Mouse (Mus musculus) kidney, embryonic 14.5 days (tissue): ENCODE results near the gene Bpifb5. TPM values are rescaled to one million over a fixed set of nuclear protein-coding genes. Genes with fewer than 3 reads are reported as not detected.
"Not testable (repeated sequence)": the region's sequence is repeated elsewhere in the genome, so short reads cannot be mapped to it uniquely, and the experiment has no call there.

Source experiments
- ATAC-seq: fragments of 200-750 bp; cut with Nextera tagmentation; 2 replicates; pipeline ENCODE4 v1.8.0; 2017; ENCODE audit warnings: moderate number of reproducible peaks, mild to moderate bottlenecking, moderate TSS enrichment, moderate library complexity; ENCODE audit not compliant: low FRiP score, low TSS enrichment
- H3K27ac ChIP-seq: fragments of 300-500 bp; sonication (generic); 2 replicates; pipeline ENCODE4 v1.5.1; 2014; ENCODE audit warnings: low read depth, mild to moderate bottlenecking, low read length, moderate library complexity, mixed read lengths
- H3K27me3 ChIP-seq: fragments of 300-500 bp; sonication (generic); 2 replicates; pipeline ENCODE4 v1.6.1; 2014; ENCODE audit warnings: mild to moderate bottlenecking, low read length; ENCODE audit not compliant: control insufficient read depth, insufficient read depth
- H3K36me3 ChIP-seq: fragments of 300-500 bp; sonication (generic); 2 replicates; pipeline ENCODE4 v1.6.1; 2014; ENCODE audit warnings: low read length, mixed read lengths; ENCODE audit not compliant: control insufficient read depth, insufficient read depth
- H3K4me1 ChIP-seq: fragments of 300-500 bp; sonication (generic); 2 replicates; pipeline ENCODE4 v1.6.1; 2014; ENCODE audit warnings: low read length, mixed read lengths; ENCODE audit not compliant: control insufficient read depth, insufficient read depth
- H3K4me2 ChIP-seq: fragments of 300-500 bp; sonication (generic); replicated peaks from 2 replicates; pipeline ENCODE4 v1.6.1; 2014; ENCODE audit warnings: low read depth, mild to moderate bottlenecking, low read length
- H3K4me3 ChIP-seq: fragments of 300-500 bp; sonication (generic); 2 replicates; pipeline ENCODE4 v1.5.1; 2014; ENCODE audit warnings: mild to moderate bottlenecking, low read length
- H3K9ac ChIP-seq: fragments of 300-500 bp; sonication (generic); 2 replicates; pipeline ENCODE4 v1.6.1; 2014; ENCODE audit warnings: low read depth, mild to moderate bottlenecking, low read length, moderate library complexity
- H3K9me3 ChIP-seq: fragments of 300-500 bp; sonication (generic); 2 replicates; pipeline ENCODE4 v1.6.1; 2016; ENCODE audit warnings: low read length; ENCODE audit not compliant: control insufficient read depth
- WGBS: fragments of 180-500 bp; shearing (Covaris S2); extraction: QIAGEN DNeasy Blood & Tissue Kit; methylation state at CpG from one replicate; pipeline ENCODE4 v1.1.7; 2014; 5-methylcytosine and 5-hydroxymethylcytosine counted together
- polyA plus RNA-seq: library from polyadenylated mRNA; unstranded; fragments of >200 nt; fragmentation: Nextera tagmentation; extraction: Ambion mirVana; gene quantifications from 2 replicates; pipeline ENCODE4 v1.2.1, GENCODE M21; 2014

Bpifb5 gene
- polyA plus RNA-seq = 0.66 and 1.1 TPM in 2 replicates

GRCm38 (mm10) chr2:154223265-154223916 is at the start of gene Bpifb5:
Gene Bpifb5 (plus strand): TSS chr2:154223742.
- 0 out of 2 replicates have a peak within 1 kb of the TSS, but pooled peaks have one; percentile 14 for H3K27ac ChIP-seq
- H3K4me2 ChIP-seq = peak within 1 kb of the TSS; percentile 31
- no peak within 1 kb of the TSS for H3K4me3 ChIP-seq
- H3K36me3 ChIP-seq = no peaks in the 10 kb centered on the region
- H3K9ac ChIP-seq = no peak within 1 kb of the TSS
- H3K9me3 ChIP-seq = no peaks in the 10 kb centered on the region
- ATAC-seq = peak; percentile 86
- no peaks in the 10 kb centered on the region for H3K27me3 ChIP-seq
- H3K4me1 ChIP-seq = peaks cover 10% of the 10 kb centered on the region
- 1% methylated on average over 14 of the region's 14 CpGs for WGBS

GRCm38 (mm10) chr2:154181900-154182299 is 41.6 kb upstream of the Bpifb5 start:
- WGBS = 79% methylated on average over 7 of the region's 7 CpGs

GRCm38 (mm10) chr2:154183061-154183460 is 40.5 kb upstream of the Bpifb5 start:
- not testable (repeated sequence) for ATAC-seq, H3K4me2 ChIP-seq, H3K36me3 ChIP-seq, H3K9me3 ChIP-seq, H3K4me1 ChIP-seq, H3K9ac ChIP-seq, H3K4me3 ChIP-seq, H3K27ac ChIP-seq, H3K27me3 ChIP-seq
- WGBS = 70% methylated on average over 4 of the region's 4 CpGs

More at GRCm38 (mm10) chr2:154181900-154182299, 41.6 kb upstream of the Bpifb5 start:
- not testable (repeated sequence) for H3K9me3 ChIP-seq, H3K4me3 ChIP-seq, H3K36me3 ChIP-seq, H3K4me2 ChIP-seq, H3K9ac ChIP-seq, ATAC-seq, H3K27ac ChIP-seq, H3K27me3 ChIP-seq, H3K4me1 ChIP-seq

- H3K9me3 ChIP-seq = no peaks in the 10 kb centered on the region
- no peak for ATAC-seq
- H3K4me1 ChIP-seq = no peaks in the 10 kb centered on the region
- no peak overlapping the region for H3K4me3 ChIP-seq
- no peaks in the 10 kb centered on the region for H3K27me3 ChIP-seq
- no peaks in the 10 kb centered on the region for H3K36me3 ChIP-seq
- H3K9ac ChIP-seq = no peak overlapping the region
- WGBS = 87% methylated on average over 6 of the region's 6 CpGs
- H3K27ac ChIP-seq = no peak overlapping the region
- no peak overlapping the region for H3K4me2 ChIP-seq
Measured at GRCm38 (mm10) chr2:154185319-154185718, 38.2 kb upstream of the Bpifb5 start.

GRCm38 (mm10) chr2:154185748-154186147 is 37.8 kb upstream of the Bpifb5 start:
- Histone ChIP-seq H3K4me3 (no peak overlapping the region), H3K4me1 (no peaks in the 10 kb centered on the region), H3K9me3 (no peaks in the 10 kb centered on the region), H3K27ac (no peak overlapping the region), H3K9ac (no peak overlapping the region), H3K27me3 (no peaks in the 10 kb centered on the region), H3K4me2 (no peak overlapping the region), H3K36me3 (no peaks in the 10 kb centered on the region)
- no peak for ATAC-seq
- WGBS = 80% methylated on average over 3 of the region's 3 CpGs

GRCm38 (mm10) chr2:154187468-154187867 is 36.1 kb upstream of the Bpifb5 start:
- H3K4me1 ChIP-seq = no peaks in the 10 kb centered on the region
- H3K36me3 ChIP-seq = no peaks in the 10 kb centered on the region
- H3K4me3 ChIP-seq = no peak overlapping the region
- 39% methylated on average over 5 of the region's 5 CpGs for WGBS
- no peaks in the 10 kb centered on the region for H3K9me3 ChIP-seq
- no peak overlapping the region for H3K9ac ChIP-seq
- no peak for ATAC-seq
- no peak overlapping the region for H3K4me2 ChIP-seq
- H3K27me3 ChIP-seq = no peaks in the 10 kb centered on the region
- no peak overlapping the region for H3K27ac ChIP-seq

GRCm38 (mm10) chr2:154189877-154190434 is 33.6 kb upstream of the Bpifb5 start:
- Histone ChIP-seq H3K27ac (no peak overlapping the region), H3K9me3 (no peaks in the 10 kb centered on the region), H3K36me3 (no peaks in the 10 kb centered on the region), H3K4me1 (no peaks in the 10 kb centered on the region), H3K4me2 (no peak overlapping the region), H3K9ac (no peak overlapping the region), H3K4me3 (no peak overlapping the region), H3K27me3 (no peaks in the 10 kb centered on the region)
- no peak for ATAC-seq
- WGBS = 76% methylated on average over 7 of the region's 7 CpGs

GRCm38 (mm10) chr2:154190546-154191258 is 32.8 kb upstream of the Bpifb5 start, which contains the start of gene Bpifb1:
Gene Bpifb1 (plus strand): TSS chr2:154190818.
- 0 out of 2 replicates have a peak, but pooled peaks have one; percentile 12 for ATAC-seq
- WGBS = 83% methylated on average over 11 of the region's 11 CpGs
- no peak within 1 kb of the TSS for H3K27ac ChIP-seq

GRCm38 (mm10) chr2:154192141-154192540 is 31.4 kb upstream of the Bpifb5 start:
- Histone ChIP-seq H3K9ac (no peak overlapping the region), H3K9me3 (no peaks in the 10 kb centered on the region), H3K4me3 (no peak overlapping the region), H3K27me3 (no peaks in the 10 kb centered on the region), H3K27ac (no peak overlapping the region), H3K4me2 (no peak overlapping the region), H3K4me1 (no peaks in the 10 kb centered on the region), H3K36me3 (no peaks in the 10 kb centered on the region)
- 54% methylated on average over 2 of the region's 2 CpGs for WGBS
- no peak for ATAC-seq

More at GRCm38 (mm10) chr2:154190546-154191258, 32.8 kb upstream of the Bpifb5 start, which contains the start of gene Bpifb1:
- H3K9me3 ChIP-seq = no peaks in the 10 kb centered on the region
- H3K9ac ChIP-seq = no peak within 1 kb of the TSS
- no peaks in the 10 kb centered on the region for H3K36me3 ChIP-seq
- no peak within 1 kb of the TSS for H3K4me3 ChIP-seq
- H3K27me3 ChIP-seq = no peaks in the 10 kb centered on the region
- H3K4me1 ChIP-seq = no peaks in the 10 kb centered on the region
- H3K4me2 ChIP-seq = no peak within 1 kb of the TSS
